Mouse (Mus musculus): Measurements from ENCODE around the gene Abca6.

DNA sequence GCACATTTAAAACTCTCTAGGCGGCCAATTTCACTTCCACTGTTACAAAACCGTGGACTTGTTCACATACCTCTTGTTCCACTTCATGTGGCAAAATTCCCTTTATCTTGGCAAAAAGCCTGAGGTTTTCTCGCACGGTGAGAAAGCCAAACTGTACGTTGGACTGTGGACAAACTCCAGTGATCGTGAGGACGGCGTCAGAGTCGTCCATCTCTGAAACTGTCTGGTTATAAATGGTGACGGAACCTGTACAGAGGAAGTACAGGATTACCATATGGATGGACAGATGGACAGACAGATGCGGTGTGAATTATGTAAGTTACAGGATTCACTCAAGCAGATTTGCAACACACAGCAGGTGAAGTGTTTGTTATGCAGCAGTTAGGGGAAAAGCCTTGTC lies 106.2 kb downstream of the Abca6 start:
- no peak for TF ChIP-seq MXI1 (IDR thresholded peaks at IDR 0.05; ENCODE audit: low read depth, low read length)
- no peak for TF ChIP-seq MEF2A (IDR thresholded peaks at IDR 0.05; ENCODE audit: borderline replicate concordance, low read depth, low read length)
- TF ChIP-seq TCF12 (IDR thresholded peaks at IDR 0.05; ENCODE audit: low read depth, low read length): no peak
- no peak for TF ChIP-seq CTCF (conservative IDR thresholded peaks at IDR 0.05 in 1 of 2, IDR thresholded peaks at IDR 0.05 in 1 of 2; ENCODE audit: low read depth in 2 of 2, low read length in 2 of 2)
- TF ChIP-seq ELF1 (IDR thresholded peaks at IDR 0.05; ENCODE audit: low read depth, low read length): no peak
- no peak for TF ChIP-seq ZNF384 (IDR thresholded peaks at IDR 0.05; ENCODE audit: low read depth, low read length)
- no peak for TF ChIP-seq KAT2A (IDR thresholded peaks at IDR 0.05; ENCODE audit: insufficient replicate concordance, low read length)
- no peak for TF ChIP-seq E2F4 (IDR thresholded peaks at IDR 0.05; ENCODE audit: insufficient replicate concordance, low read depth, low read length)
